Mouse (Mus musculus) myocyte (in vitro differentiated cells): Measurements from ENCODE around the gene Ngdn.

ENCODE experiments used
- E2F4 ChIP-seq: IDR thresholded peaks from one replicate; pipeline ENCODE4 v1.6.1; 2011; ENCODE audit warnings: mild to moderate bottlenecking, control low read depth, moderate library complexity; ENCODE audit not compliant: insufficient read depth
- MYOD1 ChIP-seq, 3 experiments: IDR thresholded peaks; one replicate each; pipeline ENCODE4 v1.6.1; 2011; ENCODE audit warnings: control low read depth in 2 of 3, low read depth in 2 of 3, mild to moderate bottlenecking in 2 of 3, moderate library complexity in 1 of 3; ENCODE audit not compliant: insufficient read length in 2 of 3, control insufficient read depth in 1 of 3
- POLR2A ChIP-seq: IDR thresholded peaks from one replicate; pipeline ENCODE4 v1.6.1; 2011; ENCODE audit warnings: low read depth, mild to moderate bottlenecking, control low read depth, moderate library complexity; ENCODE audit not compliant: insufficient read length
- POLR2AphosphoS2 ChIP-seq: IDR thresholded peaks from one replicate; pipeline ENCODE4 v1.6.1; 2011; ENCODE audit warnings: low read depth, control low read depth; ENCODE audit not compliant: insufficient read length
- TCF3 ChIP-seq: IDR thresholded peaks from one replicate; pipeline ENCODE4 v1.6.1; 2011; ENCODE audit warnings: low read depth, control low read depth; ENCODE audit not compliant: insufficient read length

- TF ChIP-seq POLR2AphosphoS2 (no peak), E2F4 (no peak), MYOD1 (IDR thresholded peaks at IDR 0.05; ENCODE audit: control insufficient read depth in 1 of 3, insufficient read length in 2 of 3, low read depth in 2 of 3) (no peak), POLR2A (no peak), TCF3 (no peak)
These were observed 47.4 kb downstream of the Ngdn start for GRCm38 (mm10) chr14:55062626-55063025.
